Mouse (Mus musculus): ENCODE results near the gene Cbx8.

GRCm38 (mm10) chr11:119056301-119057211, 15.8 kb upstream of the Cbx8 start:
- TF ChIP-seq EP300 (IDR thresholded peaks at IDR 0.05; ENCODE audit: low read depth) (no peak), CTCF (IDR thresholded peaks at IDR 0.05; ENCODE audit: low read depth) (no peak)
